Mouse (Mus musculus) heart, postnatal 4 days (tissue): Measurements from ENCODE around the gene Fancm. TPM values are rescaled to one million over a fixed set of nuclear protein-coding genes. Genes with fewer than 3 reads are reported as not detected.
"Not testable (repeated sequence)": the region's sequence is repeated elsewhere in the genome, so short reads cannot be mapped to it uniquely, and the experiment has no call there.

Experiments
- DNase-seq: peaks from one replicate; pipeline ENCODE4 v3.0.0; 2021
- total RNA-seq, 2 experiments: library from RNA; stranded (reverse); gene quantifications; 2 replicates each; pipeline ENCODE4 v1.2.3; 2021

Gene Fancm
- 10 to 100 TPM in 1 of 2 experiments, 1 to 10 TPM in 1; 9.5 to 14.0 TPM for total RNA-seq

GRCm38 (mm10) chr12:65075085-65075732 lies at the start of gene Fancm:
TSS of gene Fancm (plus strand) at chr12:65075603.
- DNase-seq: peak; percentile 92

GRCm38 (mm10) chr12:65035839-65036189 lies 39.6 kb upstream of the Fancm start:
- no peak for DNase-seq

GRCm38 (mm10) chr12:65036190-65036870 lies 39.1 kb upstream of the Fancm start, which contains the start of gene Prpf39:
TSS of gene Prpf39 (plus strand) at chr12:65036333.
- DNase-seq: peak; percentile 93

GRCm38 (mm10) chr12:65036892-65037545 lies 38.4 kb upstream of the Fancm start:
- DNase-seq: peak; percentile 8

- DNase-seq: no peak
Measured at GRCm38 (mm10) chr12:65037546-65037937, 37.9 kb upstream of the Fancm start.

GRCm38 (mm10) chr12:65048799-65049198 lies 26.6 kb upstream of the Fancm start:
- DNase-seq: no peak

- DNase-seq: no peak
Measured at GRCm38 (mm10) chr12:65058203-65058602, 17.2 kb upstream of the Fancm start.

GRCm38 (mm10) chr12:65061082-65061481 lies 14.3 kb upstream of the Fancm start:
- no peak for DNase-seq

- DNase-seq: no peak
Measured at GRCm38 (mm10) chr12:65065241-65065640, 10.2 kb upstream of the Fancm start.

- no peak for DNase-seq
Measured at GRCm38 (mm10) chr12:65066234-65066633, 9.2 kb upstream of the Fancm start.

GRCm38 (mm10) chr12:65068409-65068808 lies 7.0 kb upstream of the Fancm start:
- DNase-seq: no peak

GRCm38 (mm10) chr12:65072911-65073610 lies 2.3 kb upstream of the Fancm start:
- DNase-seq: no peak

- peak; percentile 98 for DNase-seq
Measured at GRCm38 (mm10) chr12:65073611-65074178, 1.7 kb upstream of the Fancm start, which contains the start of gene Fkbp3. TSS of gene Fkbp3 (minus strand) at chr12:65074007.

GRCm38 (mm10) chr12:65074651-65075050 lies 752 bp upstream of the Fancm start:
- DNase-seq: no peak

- no peak for DNase-seq
Measured at GRCm38 (mm10) chr12:65075733-65076310, 419 bp downstream of the Fancm start.

- DNase-seq: no peak
Measured at GRCm38 (mm10) chr12:65076906-65077305, 1.5 kb downstream of the Fancm start.

GRCm38 (mm10) chr12:65108746-65109145 lies 33.3 kb downstream of the Fancm start:
- DNase-seq: no peak

GRCm38 (mm10) chr12:65111503-65111902 lies 36.1 kb downstream of the Fancm start:
- DNase-seq: no peak

GRCm38 (mm10) chr12:65112811-65113210 lies 37.4 kb downstream of the Fancm start:
- DNase-seq: no peak

- no peak for DNase-seq
Measured at GRCm38 (mm10) chr12:65113925-65114324, 38.5 kb downstream of the Fancm start.

- not testable (repeated sequence) for DNase-seq
Measured at GRCm38 (mm10) chr12:65114978-65115377, 39.6 kb downstream of the Fancm start.

- no peak for DNase-seq
Measured at GRCm38 (mm10) chr12:65118968-65119367, 43.6 kb downstream of the Fancm start.
